Mouse (Mus musculus) left cerebral cortex, adult 2 months (tissue): ENCODE measurements around the gene Crb3. TPM values are rescaled to one million over a fixed set of nuclear protein-coding genes. Genes with fewer than 3 reads are reported as not detected.

ENCODE experiments used
- DNase-seq, 2 experiments: peaks; one replicate each; pipeline ENCODE4 v3.0.0; 2021 to 2022; ENCODE audit warnings: low spot score in 2 of 2, mixed read lengths in 1 of 2; ENCODE audit errors: extremely low spot score in 1 of 2
- H3K27ac ChIP-seq: fragments of 200-600 bp; 2 replicates; pipeline ENCODE4 v1.8.1; 2022
- H3K4me3 ChIP-seq: fragments of 200-600 bp; 2 replicates; pipeline ENCODE4 v1.8.1; 2022
- CTCF ChIP-seq: fragments of 200-600 bp; IDR thresholded peaks from 2 replicates; pipeline ENCODE4 v1.8.1; 2022; ENCODE audit warnings: antibody characterized with exemption, mild to moderate bottlenecking, moderate library complexity
- intact Hi-C: fragments of 180-260 bp; cut with DNase I; formaldehyde crosslinking; loops from one replicate; pipeline ENCODE4 v1.15.1; 2025
- total RNA-seq, 2 experiments: library from RNA; stranded (reverse); gene quantifications; 2 replicates each; pipeline ENCODE4 v1.2.3; 2021

Gene Crb3
- total RNA-seq, 2 experiments from 2014 or later, result 0.77 TPM; not detected in 1

DNA sequence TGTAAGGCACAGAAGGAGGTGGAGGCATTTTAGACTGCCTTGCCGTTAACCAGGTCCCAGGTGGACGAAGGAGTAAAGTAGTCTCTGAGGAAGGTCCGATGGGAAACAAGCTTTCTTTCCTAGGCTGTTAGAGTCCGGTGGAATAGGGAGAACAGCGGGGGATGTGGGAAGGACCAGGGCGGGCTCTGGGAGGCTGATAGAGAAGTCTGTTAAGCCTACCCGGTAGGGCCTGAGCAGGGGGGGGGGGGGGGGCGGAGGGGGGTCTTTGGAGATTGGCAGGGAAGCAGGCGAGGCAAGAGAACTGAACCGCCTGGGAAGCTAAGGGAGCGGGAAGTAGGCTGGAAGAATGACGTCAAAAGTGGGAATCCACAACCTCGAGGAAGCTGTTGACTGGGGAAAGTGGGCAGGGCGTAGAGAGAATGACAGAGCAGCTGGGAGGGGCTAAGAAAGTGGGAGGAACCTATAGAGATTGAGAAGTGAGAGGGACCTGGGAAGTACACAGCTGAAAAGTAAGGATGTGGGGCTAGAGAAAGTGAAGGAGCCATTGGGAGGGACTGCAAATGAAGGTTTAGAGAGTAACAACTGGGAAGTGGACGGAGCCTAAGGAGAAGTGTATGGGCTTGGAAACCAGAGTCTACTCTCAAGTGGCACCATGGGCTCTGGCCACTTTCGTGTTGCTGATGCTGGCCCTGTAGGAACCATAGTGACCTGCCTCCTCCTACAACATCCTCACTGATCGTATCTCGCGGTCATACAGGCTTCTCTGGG is 37.1 kb downstream of the Crb3 start:
- no peak for DNase-seq
- H3K4me3 ChIP-seq, result 0 out of 2 replicates have a peak overlapping the region, but pooled peaks have one; percentile 5
- no peak for TF ChIP-seq CTCF

DNA sequence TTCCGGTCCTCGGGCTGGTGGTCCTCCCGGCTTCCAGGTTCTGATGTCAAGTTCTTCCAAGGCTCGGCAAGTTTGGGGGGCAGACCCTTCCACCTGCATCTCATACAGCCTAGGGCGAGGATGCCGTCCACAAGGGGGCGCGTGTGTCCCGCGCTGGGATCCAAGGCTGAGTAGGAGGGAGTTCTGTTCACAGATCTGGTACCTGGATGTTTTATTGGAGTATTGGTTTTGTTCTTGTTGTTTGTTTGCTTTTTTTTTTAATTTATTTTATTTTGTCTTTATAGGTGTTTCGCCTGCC is 37.7 kb downstream of the Crb3 start:
- Histone ChIP-seq H3K27ac (no peak overlapping the region), H3K4me3 (0 out of 2 replicates have a peak overlapping the region, but pooled peaks have one; percentile 5)
- DNase-seq, result peak; percentile 79 to 87
- intact Hi-C loops, result loop anchor here (1.0 to 2.0 kb wide), 2 partner anchors 71 to 238 kb away; no protein-coding TSS in a partner anchor
- peak; percentile 92 for TF ChIP-seq CTCF

More for the DNA sequence above, 37.1 kb downstream of the Crb3 start:
- H3K27ac ChIP-seq, result no peak overlapping the region
- intact Hi-C loops, result loop anchor here (1.0 to 2.0 kb wide), 2 partner anchors 71 to 239 kb away; no protein-coding TSS in a partner anchor

GRCm38 (mm10) chr17:57098321-57098720 is 39.4 kb downstream of the Crb3 start:
- no peak overlapping the region for H3K4me3 ChIP-seq
- no peak overlapping the region for H3K27ac ChIP-seq
- TF ChIP-seq CTCF, result no peak
- DNase-seq, result no peak
- intact Hi-C loops, result no loop called here

GRCm38 (mm10) chr17:57099629-57100325 is 40.9 kb downstream of the Crb3 start:
- intact Hi-C loops, result no loop called here

DNA sequence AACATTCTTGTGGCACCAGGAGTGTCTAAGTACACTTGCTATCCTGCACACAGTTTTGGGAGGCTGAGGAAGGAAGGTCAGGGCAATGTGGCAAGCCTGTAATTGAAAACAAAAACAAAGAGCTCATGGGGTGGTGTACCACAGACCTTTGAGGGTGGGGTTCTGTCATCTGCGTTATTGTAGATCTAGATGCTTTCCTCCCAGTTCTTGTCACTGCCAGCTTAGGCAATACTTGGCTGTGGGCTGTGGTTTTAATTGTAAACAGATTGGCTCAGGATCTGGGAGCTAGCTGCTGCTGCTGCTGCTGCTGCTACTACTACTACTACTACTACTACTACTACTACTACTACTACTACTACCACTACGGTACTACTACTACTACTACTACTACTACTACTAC is 43.4 kb downstream of the Crb3 start:
- no peak overlapping the region for H3K27ac ChIP-seq
- TF ChIP-seq CTCF, result no peak
- intact Hi-C loops, result no loop called here
- DNase-seq, result no peak
- no peak overlapping the region for H3K4me3 ChIP-seq

More at GRCm38 (mm10) chr17:57099629-57100325, 40.9 kb downstream of the Crb3 start:
- no peak for DNase-seq
- Histone ChIP-seq H3K4me3 (no peak overlapping the region), H3K27ac (no peak overlapping the region)
- TF ChIP-seq CTCF, result no peak

DNA sequence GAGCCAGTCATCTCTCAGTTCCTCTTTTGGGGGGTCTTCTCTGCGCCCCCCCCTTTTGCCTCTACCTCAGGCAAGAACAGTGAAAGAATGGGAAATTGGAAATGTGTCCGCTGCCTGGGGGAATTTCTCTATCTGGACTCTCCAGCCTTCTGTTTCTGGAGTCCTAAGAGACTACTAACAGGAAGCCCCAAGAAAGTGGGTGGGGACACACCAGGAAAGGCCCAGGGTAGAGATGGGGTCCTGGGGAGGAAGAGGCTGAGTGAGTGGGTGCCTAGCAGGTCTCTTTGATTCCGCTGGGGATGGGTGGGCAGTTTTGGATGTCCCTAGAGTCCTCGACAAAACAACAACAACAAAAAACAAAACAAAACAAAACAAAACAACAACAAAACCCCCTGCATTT is 45.6 kb downstream of the Crb3 start:
- Histone ChIP-seq H3K27ac (no peak overlapping the region), H3K4me3 (no peak overlapping the region)
- intact Hi-C loops, result loop anchor here (2.0 kb wide), 1 partner anchor 62 kb away; no protein-coding TSS in a partner anchor
- DNase-seq, result no peak
- no peak for TF ChIP-seq CTCF

- H3K27ac ChIP-seq, result no peak within 1 kb of the TSS
- TF ChIP-seq CTCF, result no peak
Measured at GRCm38 (mm10) chr17:57105181-57106034, 46.5 kb downstream of the Crb3 start, which contains the start of gene Tnfsf9. Gene Tnfsf9, plus strand, starts transcription at chr17:57105325.

GRCm38 (mm10) chr17:57106035-57106368 is 47.1 kb downstream of the Crb3 start:
- intact Hi-C loops, result no loop called here
- DNase-seq, result no peak
- Histone ChIP-seq H3K4me3 (peak overlapping the region; percentile 68), H3K27ac (no peak overlapping the region)
- TF ChIP-seq CTCF, result no peak

More at GRCm38 (mm10) chr17:57105181-57106034, 46.5 kb downstream of the Crb3 start, which contains the start of gene Tnfsf9:
- DNase-seq, result peak in 1 of 2 experiments; percentile 21
- intact Hi-C loops, result loop anchor here (2.0 kb wide), 1 partner anchor 61 kb away; no protein-coding TSS in a partner anchor
- peak within 1 kb of the TSS; percentile 68 for H3K4me3 ChIP-seq

DNA sequence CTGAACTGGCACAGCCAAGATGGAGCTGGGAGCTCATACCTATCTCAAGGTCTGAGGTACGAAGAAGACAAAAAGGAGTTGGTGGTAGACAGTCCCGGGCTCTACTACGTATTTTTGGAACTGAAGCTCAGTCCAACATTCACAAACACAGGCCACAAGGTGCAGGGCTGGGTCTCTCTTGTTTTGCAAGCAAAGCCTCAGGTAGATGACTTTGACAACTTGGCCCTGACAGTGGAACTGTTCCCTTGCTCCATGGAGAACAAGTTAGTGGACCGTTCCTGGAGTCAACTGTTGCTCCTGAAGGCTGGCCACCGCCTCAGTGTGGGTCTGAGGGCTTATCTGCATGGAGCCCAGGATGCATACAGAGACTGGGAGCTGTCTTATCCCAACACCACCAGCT is 48.2 kb downstream of the Crb3 start:
- no peak for TF ChIP-seq CTCF
- DNase-seq, result no peak
- Histone ChIP-seq H3K4me3 (no peak overlapping the region), H3K27ac (no peak overlapping the region)
- intact Hi-C loops, result no loop called here

GRCm38 (mm10) chr17:57108040-57108665 is 49.2 kb downstream of the Crb3 start:
- TF ChIP-seq CTCF, result no peak
- Histone ChIP-seq H3K4me3 (no peak overlapping the region), H3K27ac (no peak overlapping the region)
- DNase-seq, result no peak
- intact Hi-C loops, result no loop called here

GRCm38 (mm10) chr17:57108666-57109171 is 49.8 kb downstream of the Crb3 start:
- Histone ChIP-seq H3K27ac (no peak overlapping the region), H3K4me3 (no peak overlapping the region)
- no peak for TF ChIP-seq CTCF
- intact Hi-C loops, result no loop called here
- no peak for DNase-seq
